Mouse (Mus musculus): Measurements from ENCODE around the gene Adipoq.

Adipoq gene

DNA sequence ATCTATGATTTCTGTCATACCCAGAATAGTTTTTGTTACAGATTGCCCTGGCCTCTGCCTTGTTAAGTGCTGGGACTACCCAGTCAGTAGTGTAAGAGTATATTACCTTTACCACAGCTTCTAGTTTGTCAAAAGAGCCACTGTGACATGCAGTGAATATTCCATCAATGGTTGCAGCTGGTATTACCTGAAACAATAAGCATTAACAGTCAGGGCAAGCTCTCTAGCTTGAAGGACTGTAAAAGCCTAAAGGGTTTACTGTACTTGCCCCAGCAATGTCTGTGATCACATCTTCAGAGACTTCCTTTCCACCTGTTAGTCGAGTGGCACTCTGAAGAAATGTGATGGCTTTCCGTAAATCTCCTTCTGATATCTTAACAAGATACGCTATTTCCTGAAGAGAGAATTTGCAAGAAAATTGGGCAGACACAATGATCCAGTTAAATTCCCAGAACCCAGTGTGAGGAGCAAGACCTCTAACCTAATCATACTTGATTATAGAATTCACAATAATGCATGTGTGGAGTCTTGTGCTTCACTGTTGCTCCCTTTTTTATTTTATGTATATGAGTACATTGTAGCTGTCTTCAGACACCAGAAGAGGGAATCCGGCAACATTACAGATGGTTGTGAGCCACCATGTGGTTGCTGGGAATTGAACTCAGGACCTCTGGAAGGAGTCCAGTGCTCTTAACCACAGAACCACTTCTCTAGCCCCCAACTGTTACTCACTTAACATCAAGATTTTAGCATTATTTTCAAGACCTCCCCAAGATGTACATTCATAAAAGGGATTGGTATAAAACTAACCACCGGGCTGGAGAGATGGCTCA, 31.8 kb upstream of the Adipoq start:
- DNase-seq (ENCODE audit: low read depth, low spot score), result no peak

DNA sequence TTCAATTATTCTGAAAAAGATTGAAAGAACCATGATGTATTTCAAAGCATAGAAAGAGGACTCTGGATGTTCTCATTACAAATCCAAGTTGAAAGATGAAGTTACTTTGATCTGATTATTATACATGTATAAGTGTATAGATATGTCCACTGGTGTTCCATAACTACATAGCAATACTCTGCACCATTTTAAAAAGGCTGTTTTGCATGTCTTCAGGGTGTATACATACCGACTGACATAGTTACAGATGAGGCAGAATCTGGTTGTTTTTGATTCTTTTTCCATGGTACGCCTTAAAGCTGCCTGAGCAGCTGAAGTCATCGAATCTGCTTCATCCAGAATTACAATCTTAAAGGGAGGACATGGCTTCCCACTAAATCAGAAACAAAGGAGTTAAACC, 30.9 kb upstream of the Adipoq start:
- no peak for DNase-seq (ENCODE audit: low read depth, low spot score)

DNA sequence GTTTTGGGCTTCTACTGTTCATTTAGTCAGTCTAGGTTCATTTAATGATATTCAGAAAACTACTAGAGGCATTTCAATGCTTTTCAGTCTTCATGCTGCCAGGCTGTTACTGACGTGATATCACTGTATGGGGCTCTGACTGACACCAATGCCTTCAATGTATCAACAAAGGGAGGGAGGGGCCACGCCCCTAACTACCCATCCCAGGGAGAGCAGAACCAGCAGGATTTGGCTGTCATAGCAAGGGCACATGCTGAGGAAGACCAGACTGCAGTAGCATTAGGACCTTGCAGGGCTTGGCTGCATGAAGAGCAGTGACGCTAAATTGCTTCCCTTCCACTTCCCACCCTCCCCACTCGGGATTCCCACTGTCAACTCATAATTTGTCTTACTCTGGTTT, 29.2 kb upstream of the Adipoq start:
- DNase-seq (ENCODE audit: low read depth, low spot score), result no peak

DNA sequence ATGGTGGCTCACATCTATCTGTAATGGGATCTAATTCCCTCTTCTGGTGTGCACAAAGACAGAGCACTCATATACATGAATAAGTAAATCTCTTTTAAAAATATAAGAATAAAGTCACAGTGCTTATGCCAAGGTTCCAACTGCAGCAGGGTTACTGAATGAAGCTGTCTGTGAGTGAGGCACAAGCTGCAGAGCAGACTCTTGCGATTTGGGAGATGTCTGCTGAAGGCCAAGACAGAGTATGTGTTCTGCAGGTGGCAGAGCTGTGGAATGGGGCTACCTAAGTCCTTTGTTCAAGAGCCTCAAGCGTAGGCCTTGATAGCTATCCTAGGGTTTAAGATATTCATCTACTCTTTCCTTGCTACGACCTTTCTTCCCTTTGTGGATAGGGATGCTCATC, 23.9 kb upstream of the Adipoq start:
- no peak for DNase-seq (ENCODE audit: low read depth, low spot score)

DNA sequence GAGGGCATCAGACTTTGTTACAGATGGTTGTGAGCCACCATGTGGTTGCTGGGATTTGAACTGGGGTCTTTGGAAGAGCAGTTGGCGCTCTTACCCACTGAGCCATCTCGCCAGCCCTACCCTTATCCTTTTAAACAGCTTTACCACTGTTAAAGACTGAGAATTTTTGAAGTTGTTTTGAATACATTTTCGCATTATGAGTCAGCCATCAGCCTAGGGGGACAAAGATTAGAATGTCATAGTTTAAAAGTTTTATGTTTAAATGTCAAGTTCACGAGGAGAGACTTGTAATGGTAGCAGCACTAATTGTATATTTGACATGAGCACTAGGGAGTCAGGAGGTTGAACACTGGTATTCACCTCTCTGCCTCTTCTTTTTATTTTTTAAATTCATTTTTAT, 23.2 kb upstream of the Adipoq start:
- no peak for DNase-seq (ENCODE audit: low read depth, low spot score)

DNA sequence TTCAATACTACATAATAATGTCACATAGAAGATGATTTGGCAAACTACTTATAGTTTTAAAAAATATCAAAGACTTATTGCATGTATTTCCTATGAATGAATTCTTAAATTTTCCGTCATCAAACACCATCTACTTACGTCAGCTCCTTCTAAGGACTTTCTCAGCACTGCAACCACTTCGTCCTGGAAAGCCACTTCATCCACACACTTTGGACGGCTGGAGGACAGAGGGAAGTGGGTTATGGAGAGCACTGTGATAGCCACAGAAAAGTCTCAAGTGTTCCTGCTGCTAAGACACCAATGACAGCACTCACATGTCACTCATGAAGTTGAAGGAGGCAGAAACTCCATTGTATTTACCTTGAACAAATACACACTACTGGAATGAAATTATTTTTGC, 21.9 kb upstream of the Adipoq start:
- no peak for DNase-seq (ENCODE audit: low read depth, low spot score)

DNA sequence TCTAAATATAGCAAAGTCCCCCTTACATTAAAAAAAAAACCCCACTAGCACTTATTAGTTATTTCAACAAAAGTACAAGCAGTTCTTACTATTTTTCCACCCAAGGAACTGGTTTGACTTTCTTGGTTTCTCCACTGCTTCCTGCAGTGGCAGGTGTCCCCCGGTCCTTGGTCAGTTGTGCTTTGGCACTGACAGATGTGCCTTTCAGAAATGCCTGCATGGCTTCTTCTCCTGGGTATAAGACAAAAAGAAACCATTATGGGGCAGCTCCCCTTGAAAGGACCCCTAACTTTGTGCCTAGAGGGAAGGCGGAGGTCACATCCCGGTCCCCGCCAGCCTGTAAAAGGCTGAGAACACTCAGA, 19.0 kb upstream of the Adipoq start:
- DNase-seq (ENCODE audit: low read depth, low spot score), result no peak

DNA sequence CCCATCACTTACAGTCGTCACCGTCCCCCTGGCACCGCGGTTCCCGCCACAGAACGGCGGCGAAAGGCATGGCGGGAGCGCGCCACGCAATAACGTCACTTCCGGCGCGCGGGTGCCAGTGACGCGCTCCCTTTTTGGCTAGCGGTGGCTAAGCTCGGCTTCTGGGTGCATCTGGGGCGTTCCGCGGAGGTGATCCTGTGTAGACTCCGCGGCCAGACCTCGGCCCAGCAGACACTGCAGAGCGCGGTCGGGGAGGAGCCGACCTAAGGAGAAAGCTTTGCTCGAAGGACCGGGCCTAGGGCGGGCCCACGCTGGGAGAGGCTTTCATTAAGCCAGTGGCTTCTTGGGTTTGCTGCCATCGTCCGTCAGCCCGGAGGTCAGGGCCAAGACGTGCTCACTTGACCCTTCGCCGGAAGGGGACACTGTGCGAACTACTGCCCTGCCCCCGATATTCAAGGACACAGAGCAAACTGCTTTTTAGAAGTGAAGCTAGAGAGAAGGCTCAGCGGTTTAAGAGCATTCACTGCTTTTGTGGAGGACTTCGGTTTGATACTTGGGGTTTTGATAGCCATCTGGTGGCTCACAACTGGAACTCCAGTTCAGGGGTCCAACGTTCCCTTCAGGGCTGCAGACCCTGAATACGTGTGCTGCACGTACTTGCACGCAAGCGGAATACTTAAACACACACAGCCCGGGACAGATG, 18.5 kb upstream of the Adipoq start, which contains the start of gene Rfc4:
Rfc4 (minus strand) TSS at position 65 of the 703 bp plus-strand sequence.
- DNase-seq (ENCODE audit: low read depth, low spot score), result peak; percentile 82

DNA sequence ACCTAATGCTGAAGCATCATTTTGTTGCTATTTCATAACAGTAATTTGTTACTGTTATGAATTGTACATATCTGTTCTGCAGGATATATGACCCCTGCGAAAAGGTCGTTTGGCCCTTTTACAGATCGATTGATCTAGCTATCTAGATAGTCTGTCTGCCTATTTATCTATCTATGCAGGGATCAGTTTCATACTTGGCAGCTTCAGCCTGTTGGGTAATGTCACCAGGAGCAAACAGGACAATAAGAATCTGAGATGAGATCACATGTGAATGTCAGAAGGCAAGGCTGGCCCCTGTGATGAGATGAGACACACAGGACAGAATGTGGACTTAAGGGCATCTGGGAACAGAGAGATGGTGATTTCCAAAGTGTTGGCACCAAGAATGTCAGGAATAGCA, 16.0 kb upstream of the Adipoq start:
- DNase-seq (ENCODE audit: low read depth, low spot score), result no peak

DNA sequence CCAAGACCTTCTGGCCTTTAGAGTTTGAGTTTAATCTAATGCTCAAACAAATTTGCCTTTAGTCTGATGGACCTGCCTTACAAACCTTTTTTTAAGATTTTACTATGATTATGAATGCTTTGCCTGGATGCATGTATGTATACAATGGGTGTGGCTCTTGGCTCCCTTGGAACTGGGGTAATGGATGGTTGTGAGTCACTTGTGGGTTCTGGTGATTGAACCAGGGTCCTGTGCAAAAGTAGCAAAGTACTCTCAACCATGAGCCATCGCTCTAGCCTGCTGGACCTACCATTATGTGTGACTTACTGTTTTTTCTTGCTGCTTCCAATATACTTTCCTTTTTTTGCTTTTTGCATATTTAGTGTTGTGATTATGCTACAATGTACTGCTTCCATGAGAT, 14.0 kb upstream of the Adipoq start:
- DNase-seq (ENCODE audit: low read depth, low spot score), result no peak

DNA sequence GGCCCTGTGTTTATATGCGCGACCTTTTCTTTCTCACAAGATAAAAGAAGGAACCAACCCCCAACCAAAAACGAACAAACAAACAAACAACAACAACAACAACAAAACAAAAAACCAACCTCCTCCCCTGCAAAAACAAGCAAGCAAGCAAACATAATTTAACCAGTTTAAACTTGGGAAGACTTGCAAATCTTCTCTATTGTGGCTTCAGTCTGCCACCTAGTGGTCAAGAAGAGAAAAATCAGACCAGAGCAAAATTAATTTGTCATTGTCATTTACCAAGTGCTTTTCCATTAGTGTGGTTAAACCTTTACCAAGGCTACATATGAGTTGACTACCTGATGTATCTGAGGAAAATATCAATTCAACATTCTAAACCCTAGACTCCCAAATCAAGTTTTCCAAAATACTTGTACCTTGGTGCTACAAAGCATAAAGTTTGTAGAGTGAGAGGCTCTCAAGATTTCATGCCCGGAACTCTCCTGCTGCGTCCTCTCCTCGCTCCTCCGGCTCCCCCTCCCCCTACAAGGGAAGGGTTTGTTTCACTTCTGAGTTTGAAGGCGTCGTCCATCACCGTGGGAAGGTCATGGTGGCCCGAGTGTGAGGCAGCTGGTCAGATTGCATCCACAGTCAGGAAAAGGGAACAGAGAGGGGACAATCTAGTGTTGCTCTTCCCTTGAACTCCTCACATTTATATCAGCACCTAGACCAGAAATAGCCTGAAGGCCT, 10.8 kb upstream of the Adipoq start:
- peak; percentile 52 for DNase-seq (ENCODE audit: low read depth, low spot score)

DNA sequence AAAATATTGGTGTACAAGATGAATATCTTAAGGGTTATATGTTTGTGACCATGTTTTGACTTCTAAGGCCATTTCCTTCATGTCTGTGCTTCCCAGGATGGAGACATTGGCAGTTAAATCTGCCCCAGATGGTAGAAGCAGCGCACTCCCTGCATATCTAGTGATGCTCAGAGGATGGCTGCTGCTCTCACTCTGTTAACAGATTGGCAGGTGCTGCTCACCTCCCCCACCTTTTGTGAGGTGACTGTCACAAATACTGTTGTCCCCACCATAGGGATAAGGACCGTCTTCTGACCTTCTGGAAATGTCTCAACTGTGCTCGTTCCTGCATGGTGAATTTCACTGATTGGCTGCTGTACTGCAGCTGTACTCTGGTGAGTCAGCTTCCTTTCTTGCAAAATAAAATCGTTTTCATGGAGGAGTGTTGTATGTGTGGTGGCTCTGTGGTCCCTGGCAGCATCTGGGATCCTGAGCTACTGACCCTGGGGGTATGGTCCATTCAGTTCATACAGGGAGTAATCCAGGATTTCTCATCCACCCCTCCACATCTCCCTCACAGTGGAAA, 9.8 kb upstream of the Adipoq start:
- no peak for DNase-seq (ENCODE audit: low read depth, low spot score)

DNA sequence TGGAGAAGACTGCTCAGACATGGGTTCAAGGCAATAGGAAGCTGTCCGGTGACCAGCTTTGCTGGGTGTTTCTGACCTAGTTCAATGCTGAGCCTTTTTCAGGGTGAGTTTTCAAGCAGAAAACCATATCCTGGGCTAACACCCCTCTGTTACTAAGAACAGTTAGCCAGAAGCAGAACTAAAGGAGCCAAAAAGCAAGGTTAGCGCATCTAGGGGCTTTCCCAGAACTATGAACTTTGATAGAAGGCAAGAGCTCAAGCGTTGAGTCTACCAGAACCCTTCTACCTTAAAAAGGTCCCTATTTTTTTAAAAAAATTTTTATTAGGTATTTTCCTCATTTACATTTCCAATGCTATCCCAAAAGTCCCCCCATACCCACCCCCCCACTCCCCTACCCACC, 5.4 kb upstream of the Adipoq start:
- DNase-seq (ENCODE audit: low read depth, low spot score), result no peak

DNA sequence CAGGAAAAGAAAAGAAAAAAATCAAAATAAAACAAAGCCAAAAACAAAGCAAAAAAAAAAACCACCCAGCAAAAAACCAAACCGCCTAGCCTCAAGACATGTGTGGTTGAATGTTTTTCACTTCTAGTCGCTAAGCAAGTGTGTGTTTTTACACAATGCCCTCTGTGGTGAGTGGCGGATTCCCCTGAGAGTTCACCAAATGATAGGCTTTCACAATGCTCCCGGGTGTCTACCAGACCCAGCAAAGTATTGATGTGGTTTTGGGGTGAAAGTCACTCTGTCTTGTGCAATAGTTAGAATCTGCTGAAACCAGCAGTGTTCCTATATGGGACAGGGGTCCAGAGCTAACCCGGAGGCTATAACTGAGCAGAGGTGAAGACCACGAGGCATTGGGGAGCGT, 2.0 kb upstream of the Adipoq start:
- no peak for DNase-seq (ENCODE audit: low read depth, low spot score)

DNA sequence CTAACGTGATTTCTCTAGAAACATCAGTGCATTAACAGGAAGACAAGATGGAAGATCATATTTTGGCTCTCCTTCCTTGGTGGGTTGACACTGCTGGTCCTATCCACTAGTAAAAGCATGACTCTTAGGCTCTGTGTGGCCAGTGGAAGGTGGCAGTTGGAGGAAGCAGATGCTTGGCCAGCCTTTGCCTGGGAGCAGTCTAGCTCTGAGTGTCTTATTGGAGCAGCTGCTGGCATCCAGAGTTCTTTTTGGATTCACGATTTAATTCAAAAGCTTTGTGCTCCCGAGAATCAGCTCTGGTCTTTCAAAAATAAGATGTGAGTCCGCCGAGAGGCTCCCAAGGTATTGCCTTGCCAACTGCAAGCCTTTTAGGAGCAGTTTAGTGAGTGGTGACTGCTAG, 1.1 kb upstream of the Adipoq start:
- DNase-seq (ENCODE audit: low read depth, low spot score), result no peak

DNA sequence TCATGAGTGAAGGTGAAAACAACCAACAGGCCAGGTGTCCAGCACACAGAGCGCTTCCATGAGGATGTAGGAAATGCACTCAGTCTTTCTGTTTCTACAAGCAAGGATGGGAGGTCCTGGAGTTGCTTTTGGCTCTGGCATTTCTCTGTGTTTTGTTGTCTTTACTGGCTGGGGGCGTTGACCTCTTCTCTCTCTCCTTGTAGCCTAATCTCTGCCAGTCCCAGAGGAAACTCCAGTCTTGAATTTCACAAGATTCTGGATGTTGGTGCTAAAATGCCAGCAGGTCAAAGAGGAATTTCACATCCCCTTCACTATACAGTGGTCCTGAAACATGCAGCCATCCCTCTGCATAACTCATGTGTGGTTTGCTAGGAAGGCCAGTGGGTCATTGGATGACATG, 2.6 kb downstream of the Adipoq start:
- DNase-seq (ENCODE audit: low read depth, low spot score), result no peak

DNA sequence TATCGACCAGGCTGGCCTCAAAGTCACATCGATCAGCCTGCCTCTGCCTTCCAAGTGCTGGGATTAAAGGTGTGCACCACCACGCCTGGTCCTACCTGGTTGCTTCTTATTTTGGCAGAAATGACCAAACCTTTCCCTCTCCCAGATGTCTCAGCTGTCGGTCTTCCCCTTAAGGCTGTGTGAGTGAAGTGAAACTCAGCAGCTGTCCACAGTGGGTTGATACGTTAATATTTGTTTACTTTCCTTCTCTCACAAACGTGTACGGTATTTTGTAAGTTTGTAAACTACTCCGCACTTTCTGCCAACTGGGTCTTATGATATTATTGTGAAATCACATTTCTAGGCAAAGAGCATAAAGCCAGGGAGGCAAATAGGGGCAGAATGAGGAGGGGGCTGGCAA, 3.1 kb downstream of the Adipoq start:
- no peak for DNase-seq (ENCODE audit: low read depth, low spot score)

DNA sequence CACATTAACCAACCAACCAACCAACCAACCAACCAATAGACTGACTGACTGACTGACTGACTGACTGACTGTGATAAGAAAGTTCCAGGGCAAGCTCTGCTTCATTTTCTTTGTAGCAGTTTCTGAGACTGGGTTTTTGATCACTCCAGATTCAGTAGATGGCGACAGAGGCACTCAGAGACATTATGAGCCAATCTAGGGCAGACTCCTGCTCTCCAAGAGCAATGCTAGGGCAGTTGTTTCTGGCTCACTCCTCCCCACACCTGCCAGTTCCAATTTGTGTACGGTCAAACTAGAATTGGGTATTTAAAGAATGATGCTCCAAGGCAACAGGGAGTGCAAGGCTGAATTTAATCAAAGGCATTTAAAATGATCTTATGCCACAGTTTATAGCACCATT, 5.1 kb downstream of the Adipoq start:
- DNase-seq (ENCODE audit: low read depth, low spot score), result no peak

DNA sequence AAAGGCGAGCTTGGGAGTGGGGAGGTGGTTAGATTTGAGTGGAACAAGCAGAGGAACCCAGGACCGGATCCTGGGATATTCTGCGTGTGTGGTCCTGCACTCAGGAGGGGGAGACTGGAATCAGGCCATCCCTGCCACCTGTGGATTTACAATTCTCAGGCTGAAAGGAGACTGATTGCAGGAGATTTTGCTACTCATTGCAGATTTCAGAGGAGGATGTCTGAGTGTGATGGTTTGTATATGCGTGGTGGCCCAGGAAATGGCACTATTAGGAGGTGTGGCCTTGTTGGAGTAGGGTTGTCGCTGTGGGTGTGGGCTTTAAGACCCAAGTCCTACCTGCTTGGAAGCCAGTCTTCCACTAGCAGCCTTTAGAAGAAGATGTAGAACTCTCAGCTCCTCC, 7.9 kb downstream of the Adipoq start:
- DNase-seq (ENCODE audit: low read depth, low spot score), result no peak

DNA sequence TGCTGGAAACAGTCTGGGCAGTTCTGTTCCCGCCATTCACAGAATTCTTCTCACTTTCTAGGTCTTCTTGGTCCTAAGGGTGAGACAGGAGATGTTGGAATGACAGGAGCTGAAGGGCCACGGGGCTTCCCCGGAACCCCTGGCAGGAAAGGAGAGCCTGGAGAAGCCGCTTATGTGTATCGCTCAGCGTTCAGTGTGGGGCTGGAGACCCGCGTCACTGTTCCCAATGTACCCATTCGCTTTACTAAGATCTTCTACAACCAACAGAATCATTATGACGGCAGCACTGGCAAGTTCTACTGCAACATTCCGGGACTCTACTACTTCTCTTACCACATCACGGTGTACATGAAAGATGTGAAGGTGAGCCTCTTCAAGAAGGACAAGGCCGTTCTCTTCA, 10.7 kb downstream of the Adipoq start:
- DNase-seq (ENCODE audit: low read depth, low spot score), result no peak

DNA sequence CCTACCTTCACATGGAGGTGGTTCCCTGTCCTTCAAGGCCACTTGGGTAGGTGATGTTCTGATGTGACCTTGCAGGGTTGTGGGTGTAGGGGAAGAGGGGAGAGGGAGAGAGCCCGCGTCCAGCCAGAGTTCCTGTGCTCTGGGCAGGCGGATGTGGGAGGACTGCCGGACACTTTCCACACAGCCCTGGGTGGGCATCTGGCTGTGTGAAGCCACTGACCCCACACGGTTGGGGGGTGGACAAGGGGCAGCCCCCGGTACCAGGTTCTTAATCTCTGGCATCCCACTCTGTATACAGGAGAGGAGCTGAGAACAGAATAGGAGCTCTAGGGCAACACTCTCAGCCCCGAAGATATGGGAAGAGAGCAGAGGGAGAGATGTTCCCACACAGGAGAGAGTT, 12.0 kb downstream of the Adipoq start:
- DNase-seq (ENCODE audit: low read depth, low spot score), result no peak

DNA sequence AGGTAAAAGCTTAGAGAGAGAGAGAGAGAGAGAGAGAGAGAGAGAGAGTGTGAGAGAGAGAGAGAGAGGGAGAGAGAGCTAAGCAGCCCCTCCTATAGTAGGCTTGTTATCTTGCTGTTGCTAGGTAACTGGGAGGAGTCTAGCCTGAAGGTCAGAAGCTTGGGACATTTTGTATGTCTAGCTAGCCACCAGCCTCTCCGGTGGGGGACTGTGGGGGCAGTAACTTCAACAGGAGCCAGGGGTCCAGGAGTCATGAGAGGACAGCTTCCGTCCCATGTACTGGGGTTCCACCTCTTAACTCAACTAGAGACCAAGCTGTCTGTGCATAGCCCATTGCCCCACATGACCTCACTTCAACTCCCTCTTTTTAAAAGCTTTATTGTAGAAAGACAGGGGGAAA, 12.6 kb downstream of the Adipoq start:
- DNase-seq (ENCODE audit: low read depth, low spot score), result no peak

Data from embryo, embryonic 11.5 days (tissue).